Mouse (Mus musculus) intestine, embryonic 16.5 days (tissue): ENCODE results near the gene Kirrel3. TPM values are rescaled to one million over a fixed set of nuclear protein-coding genes. Genes with fewer than 3 reads are reported as not detected.

Source experiments
- ATAC-seq: fragments of 200-750 bp; cut with Nextera tagmentation; 2 replicates; pipeline ENCODE4 v1.8.0; 2017; ENCODE audit warnings: moderate TSS enrichment, moderate library complexity
- H3K27ac ChIP-seq: fragments of 300-500 bp; sonication (generic); 2 replicates; pipeline ENCODE4 v1.5.1; 2014; ENCODE audit warnings: mild to moderate bottlenecking, low read length
- H3K27me3 ChIP-seq: fragments of 300-500 bp; sonication (generic); replicated peaks from 2 replicates; pipeline ENCODE4 v1.6.1; 2014; ENCODE audit warnings: low read length, control low read depth, mixed read lengths; ENCODE audit not compliant: control insufficient read depth, insufficient read depth
- H3K36me3 ChIP-seq: fragments of 300-500 bp; sonication (generic); 2 replicates; pipeline ENCODE4 v1.6.1; 2014; ENCODE audit warnings: low read length, control low read depth; ENCODE audit not compliant: control insufficient read depth, insufficient read depth
- H3K4me1 ChIP-seq: fragments of 300-500 bp; sonication (generic); 2 replicates; pipeline ENCODE4 v1.6.1; 2014; ENCODE audit warnings: low read length, control low read depth, mixed read lengths; ENCODE audit not compliant: control insufficient read depth, insufficient read depth
- H3K4me2 ChIP-seq: fragments of 300-500 bp; sonication (generic); 2 replicates; pipeline ENCODE4 v1.6.1; 2014; ENCODE audit warnings: low read depth, low read length, control low read depth
- H3K4me3 ChIP-seq: fragments of 300-500 bp; sonication (generic); 2 replicates; pipeline ENCODE4 v1.5.1; 2014; ENCODE audit warnings: mild to moderate bottlenecking, low read length
- H3K9ac ChIP-seq: fragments of 300-500 bp; sonication (generic); 2 replicates; pipeline ENCODE4 v1.6.1; 2014; ENCODE audit warnings: low read depth, low read length
- H3K9me3 ChIP-seq: fragments of 300-500 bp; sonication (generic); 2 replicates; pipeline ENCODE4 v1.6.1; 2016; ENCODE audit warnings: low read length, control low read depth; ENCODE audit not compliant: control insufficient read depth
- WGBS: fragments of 180-500 bp; shearing (Covaris S2); extraction: QIAGEN DNeasy Blood & Tissue Kit; methylation state at CpG from one replicate; pipeline ENCODE4 v1.1.7; 2014; 5-methylcytosine and 5-hydroxymethylcytosine counted together
- polyA plus RNA-seq: library from polyadenylated mRNA; unstranded; fragments of >200 nt; fragmentation: Nextera tagmentation; extraction: Ambion mirVana; gene quantifications from 2 replicates; pipeline ENCODE4 v1.2.1, GENCODE M21; 2015

Kirrel3 gene
- polyA plus RNA-seq, 1 experiment from 2014 or later: 1.7 TPM

- no peak overlapping the region for H3K9ac ChIP-seq
- H3K27me3 ChIP-seq: no peaks in the 10 kb centered on the region
- H3K36me3 ChIP-seq: no peaks in the 10 kb centered on the region
- no peaks in the 10 kb centered on the region for H3K9me3 ChIP-seq
- peak; percentile 79 for ATAC-seq
- WGBS: 60% methylated on average over 3 of the region's 3 CpGs
- no peak overlapping the region for H3K27ac ChIP-seq
- H3K4me1 ChIP-seq: no peaks in the 10 kb centered on the region
- H3K4me3 ChIP-seq: no peak overlapping the region
- H3K4me2 ChIP-seq: no peak overlapping the region
Measured at GRCm38 (mm10) chr9:34466058-34466457, 19.6 kb upstream of the Kirrel3 start.

GRCm38 (mm10) chr9:34469180-34469579 lies 16.5 kb upstream of the Kirrel3 start:
- no peaks in the 10 kb centered on the region for H3K4me1 ChIP-seq
- H3K4me2 ChIP-seq: no peak overlapping the region
- H3K27ac ChIP-seq: no peak overlapping the region
- WGBS: 89% methylated on average over 3 of the region's 3 CpGs
- ATAC-seq: no peak
- no peaks in the 10 kb centered on the region for H3K9me3 ChIP-seq
- H3K36me3 ChIP-seq: no peaks in the 10 kb centered on the region
- no peaks in the 10 kb centered on the region for H3K27me3 ChIP-seq
- no peak overlapping the region for H3K4me3 ChIP-seq
- no peak overlapping the region for H3K9ac ChIP-seq

- 43% methylated on average over 5 of the region's 5 CpGs for WGBS
- H3K27ac ChIP-seq: no peak overlapping the region
Measured at GRCm38 (mm10) chr9:34476206-34476605, 9.5 kb upstream of the Kirrel3 start.

GRCm38 (mm10) chr9:34478494-34478893 lies 7.2 kb upstream of the Kirrel3 start:
- H3K36me3 ChIP-seq: no peaks in the 10 kb centered on the region
- WGBS: 82% methylated on average over 2 of the region's 2 CpGs
- no peak for ATAC-seq
- H3K9me3 ChIP-seq: no peaks in the 10 kb centered on the region
- H3K4me2 ChIP-seq: no peak overlapping the region
- H3K27me3 ChIP-seq: no peaks in the 10 kb centered on the region
- H3K4me1 ChIP-seq: no peaks in the 10 kb centered on the region
- H3K27ac ChIP-seq: no peak overlapping the region
- H3K4me3 ChIP-seq: no peak overlapping the region
- no peak overlapping the region for H3K9ac ChIP-seq

More at GRCm38 (mm10) chr9:34476206-34476605, 9.5 kb upstream of the Kirrel3 start:
- Histone ChIP-seq H3K4me2 (no peak overlapping the region), H3K36me3 (no peaks in the 10 kb centered on the region), H3K4me3 (no peak overlapping the region), H3K9me3 (no peaks in the 10 kb centered on the region), H3K4me1 (no peaks in the 10 kb centered on the region), H3K9ac (no peak overlapping the region), H3K27me3 (no peaks in the 10 kb centered on the region)
- no peak for ATAC-seq

- Histone ChIP-seq H3K27ac (no peak overlapping the region), H3K36me3 (no peaks in the 10 kb centered on the region), H3K27me3 (peaks cover 12% of the 10 kb centered on the region), H3K4me3 (no peak overlapping the region), H3K9me3 (no peaks in the 10 kb centered on the region), H3K9ac (no peak overlapping the region), H3K4me1 (0 out of 2 replicates have a peak, but pooled peaks cover 8% of the 10 kb centered on the region), H3K4me2 (no peak overlapping the region)
- no peak for ATAC-seq
- WGBS: 66% methylated on average over 2 of the region's 2 CpGs
Measured at GRCm38 (mm10) chr9:34483236-34483635, 2.5 kb upstream of the Kirrel3 start.

- Histone ChIP-seq H3K27ac (no peak overlapping the region), H3K9me3 (no peaks in the 10 kb centered on the region), H3K4me3 (no peak overlapping the region), H3K9ac (no peak overlapping the region), H3K36me3 (no peaks in the 10 kb centered on the region), H3K27me3 (peaks cover 15% of the 10 kb centered on the region), H3K4me2 (no peak overlapping the region), H3K4me1 (peaks cover 11% of the 10 kb centered on the region; the same call in 1 of the 2 replicates)
- 70% methylated on average over 6 of the region's 6 CpGs for WGBS
- no peak for ATAC-seq
Measured at GRCm38 (mm10) chr9:34484665-34485064, 1.0 kb upstream of the Kirrel3 start.

GRCm38 (mm10) chr9:34488267-34488666 lies 2.6 kb downstream of the Kirrel3 start:
- H3K27me3 ChIP-seq: peaks cover 23% of the 10 kb centered on the region
- no peak overlapping the region for H3K27ac ChIP-seq
- H3K9ac ChIP-seq: peak overlapping the region; percentile 61
- no peaks in the 10 kb centered on the region for H3K9me3 ChIP-seq
- H3K36me3 ChIP-seq: no peaks in the 10 kb centered on the region
- peak overlapping the region; percentile 63 for H3K4me3 ChIP-seq
- H3K4me2 ChIP-seq: peak overlapping the region; percentile 91
- peaks cover 12% of the 10 kb centered on the region; the same call in 1 of the 2 replicates for H3K4me1 ChIP-seq
- ATAC-seq: 0 out of 2 replicates have a peak, but pooled peaks have one; percentile 5
- WGBS: 2% methylated on average over 9 of the region's 9 CpGs

- Histone ChIP-seq H3K27ac (no peak overlapping the region), H3K27me3 (peaks cover 23% of the 10 kb centered on the region), H3K9ac (peak overlapping the region; percentile 61), H3K9me3 (no peaks in the 10 kb centered on the region), H3K36me3 (no peaks in the 10 kb centered on the region), H3K4me3 (peak overlapping the region; percentile 63), H3K4me2 (peak overlapping the region; percentile 91), H3K4me1 (peaks cover 12% of the 10 kb centered on the region; the same call in 1 of the 2 replicates)
- under 1% methylated on average over 53 of the region's 53 CpGs for WGBS
- peak; percentile 66 for ATAC-seq
Measured at GRCm38 (mm10) chr9:34488700-34489315, 3.1 kb downstream of the Kirrel3 start.

- Histone ChIP-seq H3K27ac (no peak overlapping the region), H3K27me3 (peaks cover 23% of the 10 kb centered on the region), H3K4me1 (peaks cover 12% of the 10 kb centered on the region; the same call in 1 of the 2 replicates), H3K4me2 (peak overlapping the region; percentile 91), H3K36me3 (no peaks in the 10 kb centered on the region), H3K4me3 (peak overlapping the region; percentile 63), H3K9me3 (no peaks in the 10 kb centered on the region), H3K9ac (peak overlapping the region; percentile 61)
- no peak; the same call in 1 of the 2 replicates for ATAC-seq
- 1% methylated on average over 13 of the region's 13 CpGs for WGBS
Measured at GRCm38 (mm10) chr9:34489316-34489710, 3.6 kb downstream of the Kirrel3 start.
